Mouse (Mus musculus) monocyte, adult 5-6 weeks (primary cell): ENCODE data around the gene Scarf2. TPM values are rescaled to one million over a fixed set of nuclear protein-coding genes. Genes with fewer than 3 reads are reported as not detected.
A peak's percentile ranks its signal among the peaks of the same experiment; 100 is the strongest.

Experiments
- ATAC-seq: fragments of 153-309, 156-312 bp; replicated peaks from 2 replicates; pipeline ENCODE4 v1.8.0; 2017; ENCODE audit warnings: mild to moderate bottlenecking; ENCODE audit not compliant: low TSS enrichment, insufficient number of reproducible peaks, severe bottlenecking, poor library complexity, low FRiP score
- total RNA-seq: library from RNA; stranded (forward); fragments of 200-1000, 200-491, 200-594 nt; gene quantifications from 3 replicates; pipeline ENCODE4 v1.2.3, GENCODE M21; 2017

The Scarf2 gene
- total RNA-seq, 1 experiment from 2014 or later, result not detected

DNA sequence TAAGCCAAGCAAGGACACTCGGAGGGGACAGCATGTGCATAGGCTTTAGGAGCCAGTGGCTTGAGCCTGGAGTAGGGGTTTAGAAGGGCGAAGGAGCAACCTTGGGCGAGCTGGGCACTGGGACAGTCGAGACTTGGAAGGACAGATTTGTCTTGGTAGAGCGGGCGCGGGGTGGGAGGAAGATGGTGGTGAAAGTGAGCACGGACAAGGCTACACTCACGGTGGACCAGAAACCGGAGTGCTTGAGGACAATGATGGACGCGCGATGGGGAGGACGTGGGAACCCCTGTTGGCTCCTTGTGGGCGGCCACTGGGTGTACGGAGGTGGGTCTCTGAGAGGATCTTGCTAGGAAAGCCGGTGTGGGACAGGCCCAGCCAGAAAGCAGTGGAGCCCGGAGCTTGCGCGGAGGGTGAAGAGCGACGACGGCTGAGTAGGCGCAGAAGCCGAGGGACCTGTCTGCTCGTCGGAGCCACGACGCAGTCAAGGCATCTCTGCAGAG lies 780 bp downstream of the Scarf2 start:
- ATAC-seq, result no peak

DNA sequence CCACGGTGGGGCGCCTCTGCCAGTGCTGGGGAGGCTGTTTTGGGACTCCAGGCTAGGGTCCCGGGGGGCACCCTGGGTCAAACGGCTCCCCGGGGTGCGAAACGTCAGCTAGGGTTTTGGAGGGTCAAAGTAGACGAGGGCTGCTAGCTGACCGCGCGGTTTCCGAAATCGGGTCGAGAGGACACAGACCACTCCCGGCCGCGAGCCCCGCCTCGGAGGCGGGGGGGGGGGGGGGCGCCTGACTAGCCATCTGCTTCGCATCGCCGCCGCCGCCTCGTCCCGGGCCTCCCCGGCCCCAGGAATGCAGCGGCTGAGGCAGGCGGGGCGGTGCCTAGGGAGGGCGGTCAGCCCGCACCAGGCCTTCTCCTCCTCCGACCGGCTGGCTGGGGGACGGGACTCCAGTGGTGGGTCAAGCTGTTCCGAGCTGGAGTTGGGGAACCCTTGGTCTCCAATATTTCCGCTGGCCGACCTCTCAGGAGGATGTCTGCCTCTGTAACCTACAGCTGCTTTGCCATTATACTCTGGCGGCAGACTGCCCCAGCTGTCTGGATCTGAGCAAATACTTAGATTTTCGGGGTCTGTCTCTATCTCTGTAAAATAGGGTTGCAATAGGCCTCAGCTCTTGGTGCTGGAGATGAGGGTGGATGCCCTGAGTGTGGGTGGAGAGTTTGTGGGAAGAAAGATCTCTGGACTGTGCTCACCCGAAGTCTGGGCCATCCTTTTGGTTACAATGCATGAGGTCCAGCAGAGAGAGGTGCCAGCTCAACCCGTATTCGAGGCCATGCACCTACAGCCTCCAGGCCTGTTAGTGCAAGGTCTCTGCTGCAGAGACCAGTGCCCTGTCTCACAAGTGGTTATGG lies 1.5 kb downstream of the Scarf2 start:
- ATAC-seq, result no peak

DNA sequence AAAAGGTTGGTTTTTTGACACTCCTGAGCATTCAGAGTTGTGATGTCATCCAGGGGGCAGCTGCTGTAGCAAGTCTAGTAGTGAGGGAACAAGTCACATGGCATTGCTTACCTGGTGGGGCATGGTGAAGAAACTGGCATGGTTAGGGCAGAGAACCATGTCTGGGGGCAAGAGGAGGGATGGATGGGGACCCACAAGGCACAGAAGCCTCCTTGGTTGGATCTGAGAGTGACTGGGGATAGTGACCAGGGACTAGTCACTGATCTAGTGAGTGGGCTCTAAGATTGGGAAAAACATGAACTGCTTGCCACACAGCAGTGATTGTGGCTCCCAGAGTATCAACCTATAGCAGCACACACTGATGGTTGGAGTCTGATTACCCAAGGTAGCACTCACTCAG lies 2.5 kb downstream of the Scarf2 start:
- no peak for ATAC-seq

DNA sequence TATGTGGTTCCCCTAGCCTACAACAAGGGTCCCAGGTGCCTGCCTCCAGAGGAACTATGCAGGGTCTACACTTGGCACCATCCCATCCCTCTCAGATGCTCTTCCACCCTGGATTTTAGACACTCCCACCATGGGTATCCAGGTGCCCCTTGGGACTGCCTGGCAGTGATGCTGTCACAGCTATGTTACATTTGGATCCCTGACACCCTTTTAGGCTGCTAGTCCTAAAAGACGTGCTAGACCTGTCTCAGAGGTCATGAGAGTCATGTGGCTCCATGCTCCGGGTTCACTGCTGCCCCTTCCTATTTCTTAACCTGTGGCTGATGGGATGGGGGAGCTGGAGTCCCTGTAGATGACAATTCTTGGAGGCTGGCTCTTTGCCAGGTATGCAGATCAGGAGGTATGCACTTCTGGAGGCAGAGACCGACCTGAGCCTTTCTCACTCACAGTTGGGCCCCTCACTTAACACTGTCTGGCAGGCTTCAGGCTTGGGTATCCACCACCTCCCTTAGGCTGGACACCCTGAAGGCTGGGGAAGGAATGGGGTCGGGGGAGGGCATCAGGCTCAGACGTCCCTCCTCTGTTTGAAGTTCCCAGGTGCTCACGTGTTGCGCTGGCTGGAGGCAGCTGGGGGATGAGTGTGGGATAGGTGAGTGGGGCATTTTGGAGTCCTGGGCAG lies 4.8 kb downstream of the Scarf2 start:
- ATAC-seq, result no peak

DNA sequence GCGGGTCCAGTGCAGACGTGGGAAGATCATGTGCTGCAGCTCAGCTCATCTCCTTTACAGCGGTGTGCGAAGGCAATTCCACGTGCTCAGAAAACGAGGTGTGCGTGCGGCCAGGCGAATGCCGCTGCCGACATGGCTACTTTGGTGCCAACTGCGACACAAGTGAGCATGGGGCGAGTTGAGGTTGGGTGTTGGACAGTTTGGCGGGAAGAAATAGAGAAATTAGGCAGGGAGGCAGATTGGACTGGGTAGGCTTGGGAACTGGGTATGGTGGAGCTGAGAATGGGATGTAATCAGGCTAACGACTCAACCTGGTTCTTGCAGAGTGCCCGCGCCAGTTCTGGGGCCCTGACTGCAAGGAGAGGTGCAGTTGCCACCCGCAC lies 5.4 kb downstream of the Scarf2 start:
- ATAC-seq, result no peak

DNA sequence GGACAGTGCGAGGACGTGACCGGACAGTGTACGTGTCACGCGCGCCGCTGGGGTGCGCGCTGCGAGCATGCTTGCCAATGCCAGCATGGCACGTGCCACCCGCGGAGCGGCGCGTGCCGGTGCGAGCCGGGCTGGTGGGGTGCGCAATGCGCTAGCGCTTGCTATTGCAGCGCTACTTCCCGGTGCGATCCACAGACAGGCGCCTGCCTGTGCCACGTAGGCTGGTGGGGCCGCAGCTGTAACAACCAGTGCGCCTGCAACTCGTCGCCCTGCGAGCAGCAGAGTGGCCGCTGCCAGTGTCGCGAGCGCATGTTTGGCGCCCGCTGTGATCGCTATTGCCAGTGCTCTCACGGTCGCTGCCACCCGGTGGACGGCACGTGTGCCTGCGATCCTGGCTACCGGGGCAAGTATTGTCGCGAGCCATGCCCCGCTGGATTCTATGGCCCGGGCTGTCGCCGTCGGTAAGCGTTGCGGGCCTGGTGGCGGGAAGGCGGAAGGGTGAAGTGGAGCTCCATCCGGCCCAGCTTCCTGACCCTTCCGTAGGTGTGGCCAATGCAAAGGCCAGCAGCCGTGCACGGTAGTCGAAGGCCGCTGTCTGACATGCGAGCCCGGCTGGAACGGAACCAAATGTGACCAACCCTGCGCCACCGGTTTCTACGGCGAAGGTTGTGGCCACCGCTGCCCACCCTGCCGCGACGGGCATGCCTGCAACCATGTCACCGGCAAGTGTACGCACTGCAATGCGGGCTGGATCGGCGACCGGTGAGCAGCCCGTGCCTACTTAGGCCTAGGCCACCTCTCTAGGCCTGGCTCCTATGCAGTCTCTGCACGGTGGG lies 6.0 kb downstream of the Scarf2 start:
- 0 out of 2 replicates have a peak, but pooled peaks have one; percentile 29 for ATAC-seq

DNA sequence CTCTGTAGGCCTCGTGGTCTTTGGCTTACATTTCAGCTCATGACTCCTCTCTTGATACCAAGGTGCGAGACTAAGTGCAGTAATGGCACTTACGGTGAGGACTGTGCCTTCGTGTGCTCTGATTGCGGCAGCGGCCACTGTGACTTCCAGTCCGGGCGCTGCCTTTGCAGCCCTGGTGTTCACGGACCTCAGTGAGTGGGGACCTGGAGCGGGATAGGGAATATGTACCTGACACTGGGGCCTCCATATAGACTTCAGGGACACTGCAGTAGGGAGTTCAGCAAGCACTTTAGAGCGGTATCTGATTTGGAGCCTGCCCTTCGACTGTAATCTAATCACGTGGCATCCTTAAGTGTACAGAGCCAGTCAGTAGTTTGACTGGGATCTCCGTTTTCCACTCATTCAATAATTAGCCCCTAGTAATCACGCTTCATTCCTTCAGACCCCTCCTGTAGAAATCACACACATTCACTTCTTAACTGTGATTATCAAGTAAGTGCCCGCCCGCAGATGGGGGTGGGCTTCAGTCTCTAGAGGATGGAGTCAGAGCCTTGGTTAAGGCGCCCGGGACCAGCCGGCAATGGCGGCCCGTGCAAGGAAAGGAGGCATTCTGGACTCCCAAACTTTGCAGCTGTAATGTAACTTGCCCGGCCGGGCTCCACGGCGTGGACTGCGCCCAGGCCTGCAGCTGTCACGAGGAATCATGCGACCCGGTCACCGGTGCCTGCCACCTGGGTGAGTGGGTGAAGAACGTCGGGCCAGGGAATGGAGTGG lies 6.8 kb downstream of the Scarf2 start:
- ATAC-seq, result no peak

DNA sequence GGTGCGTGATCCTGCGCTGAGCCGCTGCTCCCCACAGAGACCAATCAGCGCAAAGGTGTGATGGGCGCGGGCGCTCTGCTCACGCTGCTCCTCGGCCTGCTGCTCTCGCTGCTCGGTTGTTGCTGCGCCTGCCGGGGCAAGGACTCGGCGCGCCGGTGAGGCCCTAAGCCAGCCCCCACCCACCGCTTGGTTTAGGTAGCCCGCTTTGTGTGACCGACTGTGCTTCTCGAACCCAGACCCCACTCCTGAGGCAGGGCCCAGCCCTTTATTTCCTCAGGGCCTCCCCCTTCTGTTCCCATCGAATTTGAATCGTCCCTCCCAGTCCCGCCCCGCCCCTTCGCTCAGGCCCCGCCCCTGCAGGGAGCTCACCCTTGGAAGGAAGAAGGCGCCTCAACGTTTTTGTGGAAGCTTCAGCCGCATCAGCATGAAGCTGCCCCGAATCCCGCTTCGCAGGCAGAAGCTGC lies 7.4 kb downstream of the Scarf2 start:
- no peak for ATAC-seq

DNA sequence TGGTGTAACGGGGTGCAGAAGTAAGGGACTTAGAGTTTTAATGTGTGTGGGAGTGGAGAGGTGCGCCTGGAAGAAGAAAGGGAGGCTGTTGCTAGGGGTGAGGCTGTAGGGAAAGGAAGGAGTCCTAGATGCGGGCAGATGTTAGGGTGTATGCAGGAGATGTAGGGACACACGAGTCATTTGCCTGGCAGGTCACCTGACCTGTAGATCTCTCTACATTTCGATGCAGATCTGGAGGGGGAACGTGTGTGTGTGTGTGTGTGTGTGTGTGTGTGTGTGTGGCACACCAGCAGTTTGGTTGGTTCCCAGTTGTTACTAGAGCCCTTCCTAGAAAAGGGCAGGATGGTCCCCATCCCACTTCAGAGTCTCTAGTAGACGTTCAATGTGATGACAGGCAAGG lies 7.9 kb downstream of the Scarf2 start:
- no peak for ATAC-seq

DNA sequence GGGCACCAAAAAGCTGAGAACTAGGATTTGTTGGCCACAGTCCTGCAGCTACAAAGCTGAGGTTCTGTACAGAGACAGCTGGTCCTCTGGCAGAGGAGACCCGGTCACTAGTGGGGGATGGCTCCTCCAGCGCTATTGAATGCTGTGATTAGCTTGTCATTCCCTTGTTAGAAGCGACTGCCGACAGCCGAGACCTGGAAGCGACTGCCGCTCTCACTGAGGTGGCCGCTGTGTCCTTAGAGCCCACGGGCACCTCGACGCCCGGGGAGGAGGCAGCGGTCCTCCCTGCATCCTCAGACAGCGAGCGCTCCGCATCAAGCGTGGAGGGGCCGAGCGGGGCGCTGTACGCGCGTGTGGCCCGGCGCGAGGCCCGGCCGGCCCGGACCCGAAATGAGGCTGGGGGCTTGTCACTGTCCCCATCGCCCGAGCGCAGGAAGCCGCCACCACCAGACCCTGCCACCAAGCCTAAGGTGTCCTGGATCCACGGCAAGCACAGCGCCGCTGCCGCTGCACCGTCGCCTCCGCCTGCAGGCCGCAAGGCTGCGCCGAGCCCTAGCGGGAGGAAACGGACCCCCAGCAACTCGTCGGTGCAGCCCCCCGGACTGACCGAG lies 9.6 kb downstream of the Scarf2 start:
- ATAC-seq, result no peak

DNA sequence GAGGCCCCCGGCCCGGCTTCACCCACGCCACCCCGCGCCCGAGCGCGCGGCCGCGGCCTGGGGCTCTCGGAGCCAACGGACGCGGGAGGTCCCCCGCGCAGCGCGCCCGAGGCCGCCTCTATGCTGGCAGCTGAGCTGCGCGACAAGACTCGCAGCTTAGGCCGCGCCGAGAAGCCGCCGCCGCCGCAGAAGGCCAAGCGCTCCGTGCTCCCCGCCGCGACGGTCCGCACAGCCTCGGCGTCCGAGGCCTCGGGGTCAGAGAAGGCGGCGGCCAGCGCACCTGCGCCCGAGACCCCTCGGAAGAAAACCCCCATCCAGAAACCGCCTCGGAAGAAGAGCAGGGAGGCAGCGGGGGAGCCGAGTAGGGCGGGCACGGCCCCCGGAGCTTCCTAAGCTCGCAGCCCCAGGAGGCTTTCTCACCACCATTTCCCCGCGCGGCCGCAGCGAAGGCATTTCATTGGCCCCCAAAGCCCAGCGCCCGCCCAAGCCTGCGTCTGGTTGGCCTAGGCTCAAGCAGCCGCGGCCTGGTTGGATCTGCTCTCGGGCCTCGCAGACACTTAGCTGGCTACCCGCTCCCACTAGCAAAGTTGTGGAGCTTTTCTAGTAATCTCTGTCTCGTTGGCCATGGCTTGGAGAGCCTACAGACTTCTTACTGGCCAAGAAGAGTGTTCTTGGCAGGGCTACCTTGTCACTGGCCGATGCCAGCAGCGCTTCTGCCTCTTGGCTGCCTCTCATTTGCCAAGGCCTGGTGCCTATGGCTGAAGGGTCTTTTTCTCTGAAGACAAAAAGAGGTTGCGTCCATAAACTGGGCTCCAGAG lies 10.3 kb downstream of the Scarf2 start:
- ATAC-seq, result peak; percentile 60

DNA sequence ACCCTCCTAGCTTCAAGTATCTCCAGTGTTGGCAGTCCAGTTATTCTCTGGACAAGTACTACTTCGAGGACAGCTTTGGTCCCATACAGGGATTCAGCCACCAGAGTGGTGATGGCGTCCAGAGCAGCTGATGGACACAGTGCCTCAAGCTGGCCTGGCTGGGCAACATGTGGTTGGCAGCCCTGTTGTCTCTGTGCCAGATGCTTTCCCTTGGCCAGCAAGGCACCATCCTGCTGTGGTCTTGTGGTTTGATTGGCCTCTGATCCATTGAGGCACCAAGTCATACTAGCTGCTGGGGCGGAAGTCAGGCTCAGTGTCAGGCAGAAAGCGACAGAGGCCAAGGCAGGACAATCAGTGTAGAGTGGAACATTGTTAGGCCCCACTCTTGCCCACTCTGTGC lies 12.0 kb downstream of the Scarf2 start:
- no peak for ATAC-seq

DNA sequence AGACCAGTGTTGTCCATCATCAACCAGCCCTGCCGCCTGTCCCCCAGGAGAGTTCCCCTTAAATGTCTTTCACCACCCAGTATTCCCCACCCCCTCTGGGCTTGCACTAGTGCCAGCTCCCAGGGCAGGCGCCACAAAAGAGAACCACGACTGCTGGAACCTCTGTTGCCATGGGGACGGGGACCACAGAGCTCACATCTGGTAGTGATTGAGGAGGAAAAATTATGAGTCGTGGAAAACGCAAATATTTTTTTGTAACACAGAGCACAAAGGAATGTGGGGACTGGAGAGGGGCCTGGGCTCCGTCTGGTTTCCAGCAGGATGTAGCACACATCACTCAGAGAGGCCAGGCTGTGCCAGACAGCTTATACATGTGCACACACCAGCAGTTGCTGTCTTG lies 12.6 kb downstream of the Scarf2 start:
- no peak for ATAC-seq

DNA sequence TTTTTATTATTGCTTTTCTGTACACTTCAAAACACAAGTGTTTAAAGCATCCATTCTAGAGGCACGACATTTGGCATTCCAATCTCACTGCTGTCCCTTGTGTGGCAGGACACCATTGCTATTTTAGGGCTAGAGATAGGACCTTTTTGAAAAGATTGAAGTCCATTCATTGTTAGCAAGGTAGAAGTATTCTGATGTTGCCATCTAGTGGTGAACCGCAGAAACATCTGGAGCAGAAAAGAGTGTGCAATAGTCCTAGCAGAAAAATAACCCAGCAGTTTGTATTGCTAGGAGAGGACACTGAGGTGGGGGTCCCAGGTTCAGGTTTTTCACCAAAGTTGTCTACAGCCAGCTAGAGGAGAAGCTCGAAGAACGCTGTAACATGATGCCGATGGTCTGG lies 15.0 kb downstream of the Scarf2 start:
- ATAC-seq, result no peak

DNA sequence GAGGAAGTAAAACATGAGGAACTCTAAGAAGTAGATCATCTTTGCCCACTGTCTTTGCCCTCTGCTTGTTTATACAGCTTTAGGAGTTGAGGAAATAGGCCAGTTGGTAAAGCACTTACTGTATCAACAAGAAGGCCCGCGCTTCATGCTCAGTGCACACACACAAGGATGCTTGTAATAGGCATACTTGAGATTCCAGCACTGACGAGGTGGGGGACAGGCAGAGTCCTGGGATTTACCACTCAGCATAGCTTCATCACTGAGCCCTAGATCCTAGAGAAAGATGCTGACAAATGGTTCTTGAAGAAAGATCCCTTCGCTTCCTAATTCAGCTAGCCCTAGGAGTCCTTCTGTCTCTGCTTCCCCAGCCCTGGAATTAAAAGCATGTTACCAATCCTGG lies 16.1 kb downstream of the Scarf2 start:
- ATAC-seq, result no peak

DNA sequence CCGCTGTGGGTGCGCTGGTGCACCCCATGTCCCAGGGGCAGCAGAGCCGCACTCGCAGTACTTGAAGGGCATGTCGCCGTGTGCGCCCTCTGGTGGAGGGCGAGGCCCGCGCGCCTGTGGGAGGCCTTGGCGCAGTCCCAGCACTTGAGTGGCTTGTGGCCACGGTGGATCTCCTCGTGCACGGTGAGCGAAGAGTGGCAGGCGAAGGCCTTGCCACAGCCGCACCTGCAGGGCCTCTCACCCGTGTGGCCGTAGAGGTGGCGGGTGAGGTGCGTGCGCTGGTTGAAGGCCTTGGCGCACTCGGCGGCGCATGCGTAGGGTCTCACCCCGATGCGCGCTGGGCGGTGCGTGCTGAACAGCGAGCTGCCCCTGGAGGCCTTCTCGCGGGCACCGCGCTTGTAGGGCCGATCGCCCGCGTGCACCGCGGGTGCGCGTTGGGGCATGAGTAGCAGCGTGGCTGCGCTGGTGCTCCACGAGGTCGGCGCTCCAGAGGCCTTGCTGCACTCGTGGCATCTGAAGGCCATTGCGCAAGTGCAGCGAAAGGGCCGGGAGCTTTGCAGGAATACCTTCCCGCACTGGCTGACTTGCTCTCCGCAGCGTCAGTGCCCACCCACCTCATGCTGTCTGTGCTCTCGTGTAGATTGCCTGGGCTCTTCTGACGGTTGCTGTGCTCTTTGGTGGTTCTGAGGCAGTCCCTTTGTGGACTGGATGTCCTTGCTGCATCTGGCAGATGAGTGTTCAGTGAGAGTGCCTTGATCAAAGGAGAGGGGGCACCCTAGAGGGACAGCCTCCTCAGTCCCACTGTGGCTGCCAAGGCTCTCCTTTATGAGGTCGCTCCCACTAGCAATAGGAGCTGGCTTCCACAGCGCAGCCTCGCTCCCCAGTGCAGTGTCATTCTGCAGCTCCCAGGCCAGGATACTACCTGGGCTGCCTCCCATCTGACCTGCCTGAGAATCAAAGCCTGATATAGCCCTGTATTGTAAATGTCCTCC lies 18.6 kb downstream of the Scarf2 start:
- ATAC-seq, result peak; percentile 76
